Mouse (Mus musculus): ENCODE results near the gene Plekhh3.
A peak's percentile ranks its signal among the peaks of the same experiment; 100 is the strongest.

DNA sequence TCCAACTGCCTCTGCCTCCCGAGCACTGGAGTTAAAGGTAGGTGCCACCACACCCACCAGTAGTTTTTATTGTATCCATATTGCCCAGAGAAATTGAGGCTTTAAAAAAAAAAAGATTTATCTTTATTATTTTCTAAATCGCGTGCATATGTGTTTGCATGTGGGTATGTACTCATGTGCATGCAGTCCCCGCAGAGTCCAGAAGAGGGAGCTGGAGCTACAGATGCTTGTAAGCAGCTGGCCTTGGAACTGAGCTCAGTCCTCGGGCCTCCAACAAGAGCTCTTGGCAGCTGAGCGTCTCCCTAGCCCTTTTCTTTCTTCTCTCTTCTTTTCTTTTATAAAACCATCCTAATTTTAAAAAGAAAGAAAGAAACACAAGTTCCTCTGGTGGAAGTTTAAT, 39.5 kb downstream of the Plekhh3 start:
- peak; percentile 28; the same call in 1 of the 2 replicates for TF ChIP-seq CTCF (IDR thresholded peaks at IDR 0.05; ENCODE audit: low read depth)
- no peak for TF ChIP-seq EP300 (IDR thresholded peaks at IDR 0.05; ENCODE audit: low read depth)
